Mouse (Mus musculus) liver, embryonic 16.5 days (tissue): ENCODE data around the gene Actn2. TPM values are rescaled to one million over a fixed set of nuclear protein-coding genes. Genes with fewer than 3 reads are reported as not detected.

Experiments used
- ATAC-seq: fragments of 200-750 bp; cut with Nextera tagmentation; 2 replicates; pipeline ENCODE4 v1.8.0; 2017; ENCODE audit warnings: low read depth, mild to moderate bottlenecking, moderate number of reproducible peaks, moderate library complexity
- H3K27ac ChIP-seq: fragments of 300-500 bp; sonication (generic); 2 replicates; pipeline ENCODE4 v1.5.1; 2014; ENCODE audit warnings: mild to moderate bottlenecking, low read length
- H3K27me3 ChIP-seq: fragments of 300-500 bp; sonication (generic); 2 replicates; pipeline ENCODE4 v1.6.1; 2014; ENCODE audit warnings: low read depth, low read length, mixed read lengths; ENCODE audit not compliant: control insufficient read depth, insufficient read depth
- H3K36me3 ChIP-seq: fragments of 300-500 bp; sonication (generic); 2 replicates; pipeline ENCODE4 v1.6.1; 2014; ENCODE audit warnings: mild to moderate bottlenecking; ENCODE audit not compliant: control insufficient read depth, insufficient read depth
- H3K4me1 ChIP-seq: fragments of 300-500 bp; sonication (generic); 2 replicates; pipeline ENCODE4 v1.6.1; 2014; ENCODE audit warnings: low read depth, low read length, mixed read lengths; ENCODE audit not compliant: control insufficient read depth
- H3K4me2 ChIP-seq: fragments of 300-500 bp; sonication (generic); 2 replicates; pipeline ENCODE4 v1.6.1; 2014; ENCODE audit warnings: low read depth, low read length, mixed read lengths
- H3K4me3 ChIP-seq: fragments of 300-500 bp; sonication (generic); 2 replicates; pipeline ENCODE4 v1.5.1; 2014; ENCODE audit warnings: low read depth, mild to moderate bottlenecking, low read length
- H3K9ac ChIP-seq: fragments of 300-500 bp; sonication (generic); 2 replicates; pipeline ENCODE4 v1.6.1; 2014; ENCODE audit warnings: low read depth, low read length
- H3K9me3 ChIP-seq: fragments of 300-500 bp; sonication (generic); replicated peaks from 2 replicates; pipeline ENCODE4 v1.6.1; 2016; ENCODE audit warnings: low read length; ENCODE audit not compliant: control insufficient read depth
- WGBS: fragments of 180-500 bp; shearing (Covaris S2); extraction: QIAGEN DNeasy Blood & Tissue Kit; methylation state at CpG from one replicate; pipeline ENCODE4 v1.1.7; 2014; ENCODE audit not compliant: insufficient replicate concordance; 5-methylcytosine and 5-hydroxymethylcytosine counted together
- polyA plus RNA-seq: library from polyadenylated mRNA; unstranded; fragments of >200 nt; fragmentation: Nextera tagmentation; extraction: Ambion mirVana; gene quantifications from 2 replicates; pipeline ENCODE4 v1.2.1, GENCODE M21; 2015

Actn2 gene
- polyA plus RNA-seq, 1 experiment from 2014 or later, result 24.6 TPM

DNA sequence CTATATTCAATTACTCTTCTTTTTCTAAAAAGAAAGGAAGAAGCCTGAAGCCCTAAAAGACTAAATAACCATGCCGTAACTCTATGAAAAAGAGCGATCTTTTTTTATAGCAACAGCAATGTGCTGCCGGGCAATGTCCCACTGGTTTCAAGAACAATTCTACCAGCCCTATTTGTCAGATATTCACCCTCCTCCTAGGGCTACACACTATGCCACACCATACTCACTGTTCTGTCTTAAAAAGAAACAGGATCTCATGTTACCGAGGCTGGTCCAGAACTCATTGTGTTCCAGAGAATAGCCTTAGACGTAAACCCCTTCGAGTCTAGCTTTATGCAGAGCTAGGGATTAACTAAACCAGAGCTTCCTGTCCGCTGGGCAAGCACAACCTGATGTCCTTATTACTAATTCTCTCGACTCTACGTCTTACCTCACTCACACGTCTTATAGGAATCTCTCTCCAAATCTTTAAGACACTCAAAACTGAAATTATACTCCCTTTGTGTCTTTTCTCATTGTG, 83.6 kb downstream of the Actn2 start:
- peak overlapping the region; percentile 75 for H3K4me2 ChIP-seq
- H3K4me3 ChIP-seq, result peak overlapping the region; percentile 80
- H3K4me1 ChIP-seq, result peaks cover 12% of the 10 kb centered on the region
- peaks cover 4% of the 10 kb centered on the region for H3K9me3 ChIP-seq
- no peak for ATAC-seq
- no peaks in the 10 kb centered on the region for H3K27me3 ChIP-seq
- peak overlapping the region; percentile 85 for H3K9ac ChIP-seq
- peaks cover 3% of the 10 kb centered on the region for H3K36me3 ChIP-seq
- WGBS, result 8% methylated on average over 10 of the region's 10 CpGs
- H3K27ac ChIP-seq, result peak overlapping the region; percentile 86; the same call in 1 of the 2 replicates

DNA sequence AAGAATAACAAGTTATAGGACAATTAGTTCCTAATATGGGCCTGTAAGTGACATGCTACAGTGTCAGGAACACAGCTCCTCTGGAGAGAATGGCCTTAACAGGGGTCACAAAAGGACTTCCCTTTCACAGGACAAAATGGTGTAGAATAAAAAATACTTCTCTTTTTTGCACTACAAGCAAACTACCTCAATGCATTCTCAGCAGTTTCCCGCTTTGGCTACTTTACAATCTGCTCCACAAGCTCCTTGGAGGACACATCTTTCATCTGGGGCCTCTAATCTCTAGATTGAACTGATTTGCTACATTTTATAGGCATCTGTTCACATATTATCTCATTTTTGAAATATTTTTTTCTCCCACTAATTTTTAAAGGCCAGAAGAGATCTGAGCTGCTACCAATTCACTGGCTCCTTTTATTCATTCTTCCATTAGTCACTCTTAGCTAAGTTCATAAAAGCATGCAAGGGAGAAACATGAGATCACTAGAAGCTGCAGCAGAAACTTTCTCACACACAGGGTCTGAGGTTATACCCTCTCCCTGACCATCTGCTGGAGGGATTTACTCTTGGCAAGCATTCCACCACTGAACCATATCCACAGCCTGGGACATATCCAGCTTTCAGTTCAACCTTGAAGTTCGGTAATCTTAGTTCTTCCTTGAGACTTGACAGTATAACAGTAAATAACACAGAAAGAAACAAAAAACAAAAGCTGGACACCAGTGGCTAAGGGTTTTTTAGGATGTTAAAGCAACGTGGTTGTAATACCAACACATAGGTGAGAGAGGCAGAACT, 84.5 kb downstream of the Actn2 start:
- Histone ChIP-seq H3K4me2 (peak overlapping the region; percentile 75), H3K4me3 (peak overlapping the region; percentile 80), H3K36me3 (peaks cover 3% of the 10 kb centered on the region), H3K27me3 (no peaks in the 10 kb centered on the region), H3K9me3 (peaks cover 4% of the 10 kb centered on the region), H3K4me1 (peaks cover 12% of the 10 kb centered on the region), H3K9ac (peak overlapping the region; percentile 29), H3K27ac (no peak overlapping the region)
- WGBS, result 46% methylated on average over 3 of the region's 3 CpGs
- no peak for ATAC-seq

- no peak overlapping the region for H3K4me2 ChIP-seq
- H3K27me3 ChIP-seq, result no peaks in the 10 kb centered on the region
- no peak overlapping the region for H3K4me3 ChIP-seq
- 0 out of 2 replicates have a peak, but pooled peaks have one; percentile 21 for ATAC-seq
- 37% methylated on average over 3 of the region's 3 CpGs for WGBS
- peaks cover 2% of the 10 kb centered on the region; the same call in 1 of the 2 replicates for H3K4me1 ChIP-seq
- no peaks in the 10 kb centered on the region for H3K9me3 ChIP-seq
- no peak overlapping the region for H3K27ac ChIP-seq
- H3K9ac ChIP-seq, result no peak overlapping the region
- H3K36me3 ChIP-seq, result peaks cover 22% of the 10 kb centered on the region
Measured at GRCm38 (mm10) chr13:12250496-12250895, 90.1 kb downstream of the Actn2 start.

DNA sequence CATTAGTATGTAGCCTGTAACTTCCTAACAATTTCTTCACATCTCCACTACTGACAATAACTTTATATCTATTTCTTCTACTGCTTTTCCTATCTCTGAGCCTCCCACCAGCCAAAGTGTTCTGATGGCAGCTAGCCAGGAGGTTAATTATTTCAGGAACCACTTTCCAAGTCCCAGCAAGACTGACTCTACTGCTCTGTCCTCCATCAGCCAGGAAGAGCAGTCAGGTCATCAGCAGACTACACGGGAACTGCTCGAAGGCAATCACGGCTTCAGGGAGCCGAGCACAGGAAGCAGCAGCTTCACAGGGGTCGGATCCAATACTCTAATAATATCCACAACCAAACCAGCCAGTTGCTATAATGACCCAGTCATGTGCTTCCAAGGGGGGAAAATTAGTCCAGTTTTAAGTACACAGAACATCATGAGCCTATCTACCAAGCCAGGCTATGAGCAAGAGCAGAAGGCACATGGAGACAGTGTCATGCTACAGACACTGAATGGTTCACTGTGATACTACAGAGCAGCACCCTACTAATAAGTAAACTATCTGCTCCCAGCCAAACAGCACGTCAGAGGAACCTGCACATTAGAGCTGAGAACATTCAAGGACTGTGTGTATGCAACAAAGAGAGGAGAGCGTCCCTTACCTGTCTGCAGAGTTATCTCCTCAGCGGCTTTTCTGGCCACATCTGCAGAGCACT, 91.2 kb downstream of the Actn2 start:
- H3K36me3 ChIP-seq, result peaks cover 23% of the 10 kb centered on the region
- no peak overlapping the region for H3K4me2 ChIP-seq
- 76% methylated on average over 8 of the region's 8 CpGs for WGBS
- no peaks in the 10 kb centered on the region for H3K27me3 ChIP-seq
- no peak overlapping the region for H3K4me3 ChIP-seq
- peak; percentile 27; the same call in 1 of the 2 replicates for ATAC-seq
- H3K9me3 ChIP-seq, result no peaks in the 10 kb centered on the region
- H3K9ac ChIP-seq, result no peak overlapping the region
- H3K4me1 ChIP-seq, result no peaks in the 10 kb centered on the region; the same call in 1 of the 2 replicates
- no peak overlapping the region for H3K27ac ChIP-seq

DNA sequence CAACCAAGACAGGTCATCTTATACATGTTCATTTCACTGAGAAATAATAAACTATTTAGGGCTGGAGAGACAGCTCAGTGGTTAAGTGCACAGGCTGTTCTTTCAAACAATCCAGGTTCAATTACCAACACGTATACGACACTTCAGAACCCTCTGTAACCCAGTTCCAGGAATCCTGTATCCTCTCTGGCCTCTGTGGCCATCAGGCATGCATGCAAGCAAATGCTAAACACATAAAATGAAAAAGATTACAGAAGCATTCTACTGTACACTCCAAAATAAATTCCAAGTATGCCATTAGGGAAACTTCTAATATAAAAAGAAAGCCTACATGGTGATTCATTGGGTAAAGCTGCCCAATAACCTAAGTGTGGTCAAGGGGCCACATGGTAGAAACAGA, 94.6 kb downstream of the Actn2 start:
- no peak overlapping the region for H3K4me3 ChIP-seq
- 93% methylated on average over 2 of the region's 2 CpGs for WGBS
- no peaks in the 10 kb centered on the region; the same call in 1 of the 2 replicates for H3K4me1 ChIP-seq
- ATAC-seq, result no peak
- no peaks in the 10 kb centered on the region for H3K9me3 ChIP-seq
- H3K9ac ChIP-seq, result no peak overlapping the region
- H3K4me2 ChIP-seq, result no peak overlapping the region
- no peaks in the 10 kb centered on the region for H3K27me3 ChIP-seq
- H3K36me3 ChIP-seq, result peaks cover 44% of the 10 kb centered on the region
- H3K27ac ChIP-seq, result no peak overlapping the region

DNA sequence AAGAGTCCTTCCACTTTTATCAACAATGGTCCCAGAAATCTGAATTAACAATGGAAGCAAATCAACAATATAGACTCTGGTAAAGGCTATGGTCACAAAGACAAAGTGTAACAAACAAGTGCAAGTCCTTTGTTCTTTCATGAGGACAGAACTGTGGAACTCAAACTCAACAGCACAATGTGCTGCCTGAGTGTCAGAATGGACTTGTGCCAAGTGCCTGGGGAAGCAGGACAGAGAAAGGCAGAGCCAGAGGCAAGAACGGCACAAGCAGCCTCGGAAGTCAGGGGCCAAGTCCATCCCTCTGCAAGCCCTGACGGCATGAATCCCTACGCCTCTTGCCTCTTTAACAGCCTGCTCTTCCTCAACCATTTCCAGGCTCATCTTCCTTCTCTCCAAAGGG, 96.6 kb downstream of the Actn2 start:
- no peak for ATAC-seq

GRCm38 (mm10) chr13:12232141-12232540, 108.4 kb downstream of the Actn2 start:
- 80% methylated on average over 4 of the region's 4 CpGs for WGBS
- Histone ChIP-seq H3K27me3 (no peaks in the 10 kb centered on the region), H3K4me1 (no peaks in the 10 kb centered on the region), H3K27ac (no peak overlapping the region), H3K4me2 (no peak overlapping the region), H3K4me3 (no peak overlapping the region), H3K9me3 (no peaks in the 10 kb centered on the region), H3K36me3 (peaks cover 20% of the 10 kb centered on the region), H3K9ac (no peak overlapping the region)
- ATAC-seq, result no peak

More for the DNA sequence above, 96.6 kb downstream of the Actn2 start:
- peaks cover 41% of the 10 kb centered on the region for H3K36me3 ChIP-seq
- H3K4me1 ChIP-seq, result no peaks in the 10 kb centered on the region
- no peaks in the 10 kb centered on the region for H3K27me3 ChIP-seq
- no peak overlapping the region for H3K4me3 ChIP-seq
- no peak overlapping the region for H3K4me2 ChIP-seq
- no peaks in the 10 kb centered on the region for H3K9me3 ChIP-seq
- H3K27ac ChIP-seq, result no peak overlapping the region
- WGBS, result 84% methylated on average over 4 of the region's 4 CpGs
- H3K9ac ChIP-seq, result no peak overlapping the region

DNA sequence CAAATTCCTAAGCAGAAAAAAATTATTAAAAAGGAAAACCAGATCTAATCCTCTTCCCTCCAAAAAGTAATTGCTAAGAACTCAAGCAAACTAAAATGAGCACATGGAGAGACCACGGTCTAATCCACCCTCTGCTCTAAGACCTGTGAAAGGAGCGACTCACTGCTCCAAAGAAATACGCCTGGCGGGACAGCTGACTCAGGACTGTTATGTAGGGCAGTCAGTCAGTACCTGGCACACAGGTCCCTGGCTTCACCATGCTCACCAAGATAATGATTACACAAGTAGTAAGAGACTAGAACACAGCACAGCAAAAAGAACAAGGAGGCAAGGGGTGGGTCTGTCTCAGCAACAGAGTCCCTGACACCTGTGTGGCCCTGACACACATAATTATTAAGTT, 112.3 kb downstream of the Actn2 start:
- Histone ChIP-seq H3K9me3 (no peaks in the 10 kb centered on the region), H3K4me3 (no peak overlapping the region), H3K9ac (no peak overlapping the region), H3K36me3 (peaks cover 19% of the 10 kb centered on the region), H3K27me3 (no peaks in the 10 kb centered on the region), H3K27ac (no peak overlapping the region), H3K4me1 (no peaks in the 10 kb centered on the region), H3K4me2 (no peak overlapping the region)
- no peak for ATAC-seq
- 80% methylated on average over 4 of the region's 4 CpGs for WGBS

DNA sequence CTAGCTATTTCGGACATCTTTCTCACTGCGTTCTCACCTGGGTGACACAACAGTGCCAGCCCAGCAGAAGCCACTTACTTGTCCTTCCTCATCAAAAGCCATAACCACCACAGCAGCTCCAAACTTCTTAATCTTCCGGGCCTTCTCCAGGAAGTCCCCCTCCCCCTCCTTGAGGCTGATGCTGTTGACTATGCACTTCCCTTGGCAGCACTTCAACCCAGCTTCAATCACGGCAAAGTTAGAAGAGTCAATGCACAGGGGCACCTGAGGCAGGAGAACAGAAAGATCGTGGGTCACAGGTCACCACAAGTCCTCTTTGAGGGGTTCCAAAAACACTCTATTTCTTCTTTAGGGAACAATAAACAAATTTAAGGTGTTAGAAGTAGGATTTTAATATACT, 113.0 kb downstream of the Actn2 start:
- Histone ChIP-seq H3K4me2 (no peak overlapping the region), H3K36me3 (peaks cover 18% of the 10 kb centered on the region), H3K27me3 (no peaks in the 10 kb centered on the region), H3K9ac (no peak overlapping the region), H3K4me3 (no peak overlapping the region), H3K4me1 (no peaks in the 10 kb centered on the region), H3K27ac (no peak overlapping the region), H3K9me3 (no peaks in the 10 kb centered on the region)
- 69% methylated on average over 5 of the region's 5 CpGs for WGBS
- no peak for ATAC-seq
